Mouse (Mus musculus) midbrain, embryonic 11.5 days (tissue): ENCODE measurements around the gene Foxa3. TPM values are rescaled to one million over a fixed set of nuclear protein-coding genes. Genes with fewer than 3 reads are reported as not detected.

ENCODE experiments used
- ATAC-seq: fragments of 200-750 bp; cut with Nextera tagmentation; 2 replicates; pipeline ENCODE4 v1.8.0; 2017; ENCODE audit warnings: moderate TSS enrichment, moderate library complexity; ENCODE audit not compliant: low FRiP score
- DNase-seq: peaks from one replicate; pipeline ENCODE4 v3.0.0; 2015; ENCODE audit warnings: low spot score; ENCODE audit errors: missing footprints
- H3K27ac ChIP-seq: fragments of 300-500 bp; sonication (generic); 2 replicates; pipeline ENCODE4 v1.5.1; 2014; ENCODE audit warnings: low read depth, low read length
- H3K27me3 ChIP-seq: fragments of 300-500 bp; sonication (generic); 2 replicates; pipeline ENCODE4 v1.6.1; 2014; ENCODE audit warnings: mild to moderate bottlenecking, low read length, moderate library complexity, mixed read lengths; ENCODE audit not compliant: control insufficient read depth, insufficient read depth
- H3K36me3 ChIP-seq: fragments of 300-500 bp; sonication (generic); 2 replicates; pipeline ENCODE4 v1.6.1; 2014; ENCODE audit warnings: mild to moderate bottlenecking, low read length, moderate library complexity, mixed read lengths; ENCODE audit not compliant: control insufficient read depth, insufficient read depth
- H3K4me1 ChIP-seq: fragments of 300-500 bp; sonication (generic); 2 replicates; pipeline ENCODE4 v1.6.1; 2014; ENCODE audit warnings: low read length; ENCODE audit not compliant: control insufficient read depth, insufficient read depth
- H3K4me2 ChIP-seq: fragments of 300-500 bp; sonication (generic); 2 replicates; pipeline ENCODE4 v1.6.1; 2014; ENCODE audit warnings: mild to moderate bottlenecking, moderate library complexity
- H3K4me3 ChIP-seq: fragments of 300-500 bp; sonication (generic); 2 replicates; pipeline ENCODE4 v1.5.1; 2014; ENCODE audit warnings: low read depth, low read length
- H3K9ac ChIP-seq: fragments of 300-500 bp; sonication (generic); 2 replicates; pipeline ENCODE4 v1.6.1; 2014; ENCODE audit warnings: low read length
- H3K9me3 ChIP-seq: fragments of 300-500 bp; sonication (generic); 2 replicates; pipeline ENCODE4 v1.6.1; 2016; ENCODE audit warnings: low read length; ENCODE audit not compliant: control insufficient read depth
- WGBS: fragments of 180-500 bp; shearing (Covaris S2); extraction: QIAGEN DNeasy Blood & Tissue Kit; methylation state at CpG from one replicate; pipeline ENCODE4 v1.1.7; 2014; 5-methylcytosine and 5-hydroxymethylcytosine counted together
- polyA plus RNA-seq: library from polyadenylated mRNA; unstranded; fragments of >200 nt; fragmentation: Nextera tagmentation; extraction: Ambion mirVana; gene quantifications from 2 replicates; pipeline ENCODE4 v1.2.1, GENCODE M21; 2014

Gene Foxa3
- polyA plus RNA-seq, 1 experiment from 2014 or later = not detected

DNA sequence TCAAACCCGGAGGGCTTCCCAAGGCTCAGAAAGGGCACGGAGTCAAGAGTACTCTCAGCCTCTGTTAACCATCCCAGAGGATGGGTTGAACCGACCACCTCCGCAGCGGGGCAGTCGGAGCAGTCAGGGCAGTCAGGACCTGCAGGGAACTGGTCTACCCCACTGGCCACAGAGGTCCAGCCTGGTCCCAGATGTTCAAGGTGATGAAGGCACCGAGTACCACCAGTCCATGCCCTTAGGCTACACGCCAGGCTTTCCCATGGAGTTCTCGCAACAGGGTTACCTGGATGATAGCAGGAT lies 31.4 kb upstream of the Foxa3 start:
- Histone ChIP-seq H3K36me3 (peaks cover 15% of the 10 kb centered on the region), H3K4me2 (peak overlapping the region; percentile 38), H3K4me3 (0 out of 2 replicates have a peak overlapping the region, but pooled peaks have one; percentile 22), H3K27ac (no peak overlapping the region), H3K4me1 (peaks cover 6% of the 10 kb centered on the region), H3K27me3 (no peaks in the 10 kb centered on the region), H3K9ac (peak overlapping the region; percentile 35; the same call in 1 of the 2 replicates), H3K9me3 (no peaks in the 10 kb centered on the region)
- peak; percentile 58 for ATAC-seq
- 65% methylated on average over 9 of the region's 9 CpGs for WGBS
- DNase-seq = no peak

DNA sequence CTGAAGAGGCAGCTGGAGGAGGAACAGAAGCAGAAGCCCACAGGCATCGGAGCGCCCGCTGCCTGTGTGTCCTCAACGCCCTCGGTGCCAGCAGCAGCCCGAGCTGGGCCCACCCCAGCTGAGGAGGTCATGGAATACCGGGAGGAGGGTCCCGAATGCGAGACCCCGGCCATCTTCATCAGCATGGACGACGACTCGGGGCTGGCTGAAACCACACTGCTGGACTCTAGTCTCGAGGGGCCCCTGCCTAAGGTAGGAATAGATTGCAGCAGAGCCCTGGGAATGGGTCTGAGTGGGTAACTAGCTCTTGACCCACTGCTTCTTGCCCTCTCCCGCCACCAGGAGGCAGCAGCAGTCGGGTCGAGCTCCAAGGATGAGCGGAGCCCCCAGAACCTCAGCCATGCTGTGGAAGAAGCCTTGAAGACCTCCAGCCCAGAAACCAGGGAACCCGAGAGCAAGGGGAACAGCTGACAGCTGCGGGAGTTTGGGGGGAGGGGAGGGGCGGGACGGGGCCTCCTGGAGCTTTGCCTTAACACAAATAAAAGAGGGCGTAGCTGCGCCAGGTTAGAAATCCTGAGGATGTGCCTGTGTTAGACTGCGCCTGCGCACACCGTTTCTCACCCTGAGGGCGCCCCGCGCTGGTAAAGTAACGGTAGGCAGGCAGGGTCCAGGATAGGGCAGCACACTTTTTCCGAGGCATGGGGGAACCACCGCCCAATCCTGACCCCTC lies 30.9 kb upstream of the Foxa3 start, which contains the start of gene Rsph6a:
Gene Rsph6a, plus strand, starts transcription at position 644 of the 730 bp plus-strand sequence.
- H3K27me3 ChIP-seq = no peaks in the 10 kb centered on the region
- H3K4me1 ChIP-seq = peaks cover 6% of the 10 kb centered on the region
- H3K4me2 ChIP-seq = peak within 1 kb of the TSS; percentile 38
- H3K9ac ChIP-seq = peak within 1 kb of the TSS; percentile 35
- peak; percentile 81 for ATAC-seq
- H3K9me3 ChIP-seq = no peaks in the 10 kb centered on the region
- DNase-seq = peak; percentile 94
- 22% methylated on average over 33 of the region's 33 CpGs for WGBS
- H3K4me3 ChIP-seq = peak within 1 kb of the TSS; percentile 22; the same call in 1 of the 2 replicates
- H3K36me3 ChIP-seq = peaks cover 20% of the 10 kb centered on the region
- no peak within 1 kb of the TSS for H3K27ac ChIP-seq

- whole genome bisulfite sequencing = 94% methylated on average over 7 of the region's 7 CpGs
- Histone ChIP-seq H3K4me3 (no peak overlapping the region), H3K36me3 (peaks cover 30% of the 10 kb centered on the region), H3K4me1 (peaks cover 6% of the 10 kb centered on the region), H3K9ac (no peak overlapping the region), H3K4me2 (no peak overlapping the region), H3K27ac (no peak overlapping the region), H3K27me3 (no peaks in the 10 kb centered on the region), H3K9me3 (no peaks in the 10 kb centered on the region)
- DNase-seq (peak; percentile 79), ATAC-seq (no peak)
Measured at GRCm38 (mm10) chr7:19053136-19053532, 29.8 kb upstream of the Foxa3 start.

GRCm38 (mm10) chr7:19052345-19053135 lies 29.2 kb upstream of the Foxa3 start:
- peaks cover 6% of the 10 kb centered on the region for H3K4me1 ChIP-seq
- H3K9me3 ChIP-seq = no peaks in the 10 kb centered on the region
- H3K9ac ChIP-seq = no peak overlapping the region
- 92% methylated on average over 15 of the region's 15 CpGs for WGBS
- no peak overlapping the region for H3K4me2 ChIP-seq
- H3K27ac ChIP-seq = no peak overlapping the region
- DNase-seq = no peak
- peaks cover 30% of the 10 kb centered on the region for H3K36me3 ChIP-seq
- no peaks in the 10 kb centered on the region for H3K27me3 ChIP-seq
- no peak for ATAC-seq
- no peak overlapping the region for H3K4me3 ChIP-seq

- no peak for DNase-seq
- H3K4me2 ChIP-seq = no peak overlapping the region
- no peak for ATAC-seq
- H3K9me3 ChIP-seq = no peaks in the 10 kb centered on the region
- H3K27ac ChIP-seq = no peak overlapping the region
- H3K27me3 ChIP-seq = no peaks in the 10 kb centered on the region
- H3K36me3 ChIP-seq = peaks cover 40% of the 10 kb centered on the region
- no peak overlapping the region for H3K4me3 ChIP-seq
- no peak overlapping the region for H3K9ac ChIP-seq
- 80% methylated on average over 4 of the region's 4 CpGs for WGBS
- peaks cover 6% of the 10 kb centered on the region for H3K4me1 ChIP-seq
Measured at GRCm38 (mm10) chr7:19051161-19051560, 27.8 kb upstream of the Foxa3 start.

DNA sequence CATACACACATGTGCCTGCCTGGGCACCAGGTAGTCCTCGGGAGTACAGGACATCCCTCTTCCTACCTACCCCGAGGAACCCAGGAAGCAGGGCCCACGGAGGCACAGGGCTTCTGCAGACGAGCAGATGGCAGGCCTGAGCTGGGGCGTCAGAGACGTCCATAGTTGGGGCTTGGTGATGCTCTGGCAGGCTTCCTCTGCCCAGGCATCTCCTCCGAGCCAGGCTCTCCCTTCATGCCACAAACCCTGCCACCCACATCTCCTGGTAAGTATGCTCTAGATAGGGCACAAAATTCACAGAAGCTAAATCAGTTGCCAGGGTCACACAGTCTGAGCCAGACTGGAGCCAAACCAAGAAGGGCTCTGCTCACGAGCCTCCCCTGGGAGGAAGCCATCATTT lies 26.8 kb upstream of the Foxa3 start:
- peaks cover 6% of the 10 kb centered on the region for H3K4me1 ChIP-seq
- no peak overlapping the region for H3K4me2 ChIP-seq
- no peak overlapping the region for H3K4me3 ChIP-seq
- DNase-seq = no peak
- no peak overlapping the region for H3K9ac ChIP-seq
- H3K9me3 ChIP-seq = no peaks in the 10 kb centered on the region
- H3K27ac ChIP-seq = no peak overlapping the region
- H3K36me3 ChIP-seq = peaks cover 48% of the 10 kb centered on the region
- no peak for ATAC-seq
- WGBS = 91% methylated on average over 8 of the region's 8 CpGs
- no peaks in the 10 kb centered on the region for H3K27me3 ChIP-seq

DNA sequence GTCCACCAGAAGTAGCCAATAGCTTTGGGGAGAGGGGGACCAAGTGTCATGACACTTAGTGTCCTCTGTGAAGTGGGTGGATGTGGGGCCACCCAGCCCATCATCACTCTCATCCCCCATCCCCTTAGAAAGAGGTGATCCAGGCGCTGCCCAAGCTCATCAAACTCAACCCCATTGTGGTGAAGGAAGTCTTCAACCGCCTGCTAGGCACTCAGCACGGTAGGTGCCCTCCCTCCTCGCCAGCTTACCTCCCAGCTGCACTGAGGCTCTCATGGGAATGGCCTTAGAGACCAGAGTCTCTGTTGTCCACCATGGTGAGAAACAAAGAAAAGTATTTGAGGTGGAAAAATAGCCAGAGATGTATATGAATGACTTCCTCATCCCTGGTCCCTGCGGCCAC lies 25.9 kb upstream of the Foxa3 start:
- DNase-seq (no peak), ATAC-seq (no peak)
- Histone ChIP-seq H3K4me1 (peaks cover 2% of the 10 kb centered on the region; the same call in 1 of the 2 replicates), H3K27me3 (no peaks in the 10 kb centered on the region), H3K4me2 (no peak overlapping the region), H3K27ac (no peak overlapping the region), H3K36me3 (peaks cover 51% of the 10 kb centered on the region), H3K9ac (no peak overlapping the region), H3K4me3 (no peak overlapping the region), H3K9me3 (no peaks in the 10 kb centered on the region)
- WGBS = 84% methylated on average over 5 of the region's 5 CpGs

DNA sequence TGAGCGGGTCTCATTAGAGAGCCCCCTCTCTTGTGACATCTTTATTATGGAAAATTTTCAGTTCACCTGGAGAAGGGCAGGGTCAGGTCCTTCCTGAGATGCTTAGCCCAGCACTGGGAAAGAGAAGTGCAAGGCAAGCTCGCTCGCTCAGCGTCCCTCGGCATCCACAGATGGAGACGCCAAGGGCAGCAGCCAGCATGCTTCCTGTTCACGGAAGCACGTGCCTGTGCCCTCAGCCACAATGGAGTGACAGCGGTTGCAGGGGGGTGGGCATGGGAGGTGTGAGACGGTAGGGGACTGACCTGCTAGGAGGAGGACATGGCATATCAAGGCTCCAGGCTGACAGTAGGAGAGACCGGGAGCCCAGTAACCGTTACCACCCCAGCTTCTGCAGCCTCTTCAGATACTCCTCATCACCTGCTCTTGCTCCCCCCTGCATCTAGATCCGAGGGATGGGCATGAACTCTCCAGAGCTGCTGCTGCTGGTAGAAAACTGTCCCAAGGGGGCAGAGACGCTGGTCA lies 24.7 kb upstream of the Foxa3 start:
- DNase-seq (peak; percentile 53), ATAC-seq (no peak)
- Histone ChIP-seq H3K36me3 (peaks cover 59% of the 10 kb centered on the region), H3K27ac (no peak overlapping the region), H3K9me3 (no peaks in the 10 kb centered on the region), H3K4me1 (no peaks in the 10 kb centered on the region), H3K27me3 (no peaks in the 10 kb centered on the region), H3K4me3 (no peak overlapping the region), H3K9ac (no peak overlapping the region), H3K4me2 (no peak overlapping the region)
- WGBS = 91% methylated on average over 14 of the region's 14 CpGs
